Mouse (Mus musculus) c-Kit-positive CD71-negative TER-119-negative erythroid progenitor cells, embryonic 14.5 days (primary cell): ENCODE measurements around the gene Galr3.
"Not testable (repeated sequence)": the region's sequence is repeated elsewhere in the genome, so short reads cannot be mapped to it uniquely, and the experiment has no call there.

Experiments
- DNase-seq: peaks from one replicate; pipeline ENCODE4 v3.0.0-alpha.2; 2013; ENCODE audit warnings: low read depth

Gene Galr3

DNA sequence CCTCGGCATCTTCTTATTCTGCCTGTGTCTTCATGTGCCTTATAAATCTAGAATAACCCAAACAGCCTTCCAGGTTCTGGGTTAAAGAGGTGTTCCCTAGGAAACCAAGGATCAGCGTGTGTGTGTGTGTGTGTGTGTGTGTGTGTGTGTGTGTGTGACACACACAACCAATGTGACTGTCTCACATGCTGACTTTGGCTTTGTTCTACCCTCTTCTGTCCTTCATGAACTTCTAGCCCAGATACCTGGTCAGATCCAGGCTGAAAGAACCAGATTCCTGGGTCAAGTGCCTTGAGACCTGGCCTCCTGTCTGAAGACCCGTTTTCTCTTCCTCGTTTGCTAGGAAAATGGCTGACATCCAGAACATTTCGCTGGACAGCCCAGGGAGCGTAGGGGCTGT lies at the start of gene Galr3:
Gene Galr3, plus strand, starts transcription at position 301 of the 400 bp plus-strand sequence.
- DNase-seq, result no peak

DNA sequence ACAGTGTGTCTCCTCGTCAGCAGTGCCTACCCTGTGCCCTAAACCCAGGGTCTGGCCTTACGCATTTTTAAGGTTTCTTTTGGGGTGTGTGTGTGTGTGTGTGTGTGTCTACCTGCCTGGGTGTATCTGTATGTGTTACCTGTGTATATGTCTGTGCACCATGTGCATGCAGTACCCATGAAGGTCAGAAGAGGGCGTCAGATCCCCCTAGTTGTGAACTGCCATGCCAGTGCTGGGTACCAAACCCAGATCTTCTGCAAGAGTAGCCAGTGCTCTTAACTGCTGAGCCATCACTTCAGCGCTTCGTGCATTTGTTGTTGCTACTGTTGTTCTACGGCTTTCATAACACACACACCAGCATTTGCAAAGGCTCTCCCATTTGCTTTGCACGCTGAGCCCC lies 49.5 kb upstream of the Galr3 start:
- no peak for DNase-seq

DNA sequence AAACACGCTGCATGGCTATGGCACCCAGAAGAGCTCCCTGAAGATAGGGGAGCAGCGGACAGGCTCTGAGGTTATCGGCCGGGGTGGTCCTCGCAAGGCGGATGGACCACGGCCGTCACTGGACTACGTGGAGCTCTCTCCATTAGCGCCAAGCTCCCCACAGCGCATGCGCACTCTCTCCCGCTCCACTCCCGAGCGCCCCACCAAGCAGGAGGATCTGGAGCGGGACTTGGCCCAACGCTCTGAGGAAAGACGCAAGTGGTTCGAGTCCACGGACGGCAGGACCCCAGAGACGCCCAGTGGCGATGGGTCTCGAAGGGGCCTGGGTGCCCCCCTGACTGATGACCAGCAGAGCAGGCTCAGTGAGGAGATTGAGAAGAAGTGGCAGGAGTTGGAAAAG lies 48.8 kb upstream of the Galr3 start:
- DNase-seq, result no peak

DNA sequence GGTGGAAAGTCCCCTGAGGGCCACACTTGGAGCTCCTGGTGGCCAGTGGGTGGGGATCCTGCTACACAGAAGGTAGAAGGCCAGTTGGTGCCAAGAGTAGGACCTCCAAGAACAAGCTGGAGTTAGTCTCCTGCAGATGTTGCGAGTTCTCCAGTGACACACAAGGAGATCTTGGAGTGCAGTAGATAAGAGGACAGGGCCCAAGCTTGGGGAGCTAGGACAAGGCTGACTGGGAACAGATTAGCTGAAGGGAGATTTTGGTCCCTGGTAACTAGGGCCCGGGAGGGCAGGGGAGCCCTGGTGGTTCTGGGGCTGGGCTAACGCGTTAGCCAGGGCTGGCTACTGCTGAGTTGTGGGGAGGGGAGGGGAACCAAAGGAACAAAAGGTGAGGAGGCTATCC lies 45.8 kb upstream of the Galr3 start:
- DNase-seq, result no peak

DNA sequence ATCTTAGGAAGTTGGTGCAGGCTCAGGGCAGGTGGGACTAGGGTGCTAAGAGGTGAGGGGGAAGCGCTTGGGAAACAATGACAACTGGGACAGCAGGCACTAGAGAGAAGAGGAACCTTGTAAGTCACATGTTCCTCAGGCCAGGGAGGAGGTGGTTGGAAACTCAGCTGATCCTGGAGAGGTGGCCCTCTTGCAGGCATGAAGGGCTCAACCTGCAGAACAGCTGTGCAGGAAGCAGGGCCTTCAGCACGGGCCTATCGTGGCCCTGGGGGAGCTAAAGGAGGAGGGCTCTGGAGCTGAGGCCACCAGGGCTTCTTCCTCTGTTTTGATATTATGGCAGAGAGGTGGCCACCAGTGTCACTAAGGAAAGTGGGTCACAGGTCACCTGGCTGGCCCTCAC lies 45.0 kb upstream of the Galr3 start:
- DNase-seq, result no peak

DNA sequence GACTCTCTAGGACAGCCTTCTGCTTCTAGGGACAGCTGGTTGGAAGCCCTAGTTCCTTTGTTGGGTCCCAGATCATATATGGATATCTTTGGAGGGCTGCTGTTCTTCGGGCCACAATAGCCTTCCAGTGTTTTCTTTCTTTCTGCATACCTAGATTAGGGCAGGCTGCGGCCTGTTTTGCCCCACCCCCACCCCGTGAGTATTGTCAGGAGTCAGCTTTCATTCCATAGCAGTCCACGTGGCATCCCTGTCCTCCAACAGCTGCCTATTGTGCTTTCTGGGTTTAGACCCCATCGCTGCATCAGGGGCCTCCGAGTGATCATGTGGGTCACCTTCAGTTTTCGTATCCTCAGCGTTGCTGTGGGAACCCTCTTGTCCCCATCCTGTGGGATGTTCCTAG lies 43.3 kb upstream of the Galr3 start:
- DNase-seq, result no peak

DNA sequence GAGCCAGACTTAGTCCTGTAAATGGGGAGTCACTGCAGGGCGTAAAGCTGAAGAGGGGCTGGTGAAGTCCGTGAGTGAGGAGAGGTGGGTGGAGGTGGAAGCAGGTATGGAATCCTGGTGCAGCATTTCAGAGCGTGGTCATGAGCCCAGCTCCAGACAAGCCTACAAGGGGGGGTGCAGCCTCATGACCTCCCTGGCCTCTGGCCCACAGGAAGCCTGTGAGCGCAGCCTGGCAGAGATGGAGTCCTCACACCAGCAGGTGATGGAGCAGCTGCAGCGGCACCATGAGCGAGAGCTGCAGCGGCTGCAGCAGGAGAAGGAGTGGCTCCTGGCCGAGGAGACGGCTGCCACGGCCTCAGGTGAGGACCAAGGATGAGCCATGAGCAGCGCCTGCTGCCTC lies 42.1 kb upstream of the Galr3 start:
- no peak for DNase-seq

DNA sequence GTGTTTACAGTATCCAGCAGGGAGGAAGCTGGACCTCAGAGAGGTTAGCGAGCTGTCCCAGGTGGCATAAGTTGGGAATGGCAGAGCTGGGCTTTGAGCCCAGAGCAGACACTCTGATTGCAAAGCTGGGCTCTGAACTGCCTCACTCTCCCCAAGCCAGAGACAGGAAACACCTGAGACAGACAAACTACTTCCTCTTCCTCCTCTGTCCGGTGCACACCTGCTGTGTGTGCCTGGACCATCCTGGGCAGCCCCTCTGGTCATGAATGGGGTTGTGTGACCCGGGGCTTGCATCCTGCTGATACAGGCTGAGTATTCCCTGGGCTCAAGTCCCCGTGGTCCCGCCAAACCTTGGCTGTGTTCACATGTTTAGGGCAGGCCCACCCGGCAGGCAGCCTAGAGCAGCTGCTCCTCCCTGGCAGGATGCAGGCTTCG lies 41.3 kb upstream of the Galr3 start:
- no peak for DNase-seq

DNA sequence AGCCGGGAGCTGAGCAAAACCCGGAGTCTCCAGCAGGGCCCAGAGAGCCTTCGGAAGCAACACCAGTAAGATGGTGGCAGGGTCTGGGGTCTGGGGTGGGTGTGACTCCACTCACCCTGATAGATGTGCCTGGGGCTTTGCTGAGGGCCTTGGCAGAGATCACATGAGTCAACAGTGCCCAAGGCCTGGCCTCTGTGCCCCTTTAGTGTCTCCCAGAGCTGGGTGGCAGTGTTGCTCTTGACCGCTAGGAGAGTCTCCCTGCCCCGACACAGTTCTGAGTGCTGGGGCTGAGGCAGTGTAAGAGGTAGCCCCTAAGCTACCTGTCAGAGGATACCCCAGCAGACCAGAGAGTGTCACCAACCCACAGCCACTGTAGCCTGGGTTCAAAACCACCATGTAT lies 40.1 kb upstream of the Galr3 start:
- no peak for DNase-seq

DNA sequence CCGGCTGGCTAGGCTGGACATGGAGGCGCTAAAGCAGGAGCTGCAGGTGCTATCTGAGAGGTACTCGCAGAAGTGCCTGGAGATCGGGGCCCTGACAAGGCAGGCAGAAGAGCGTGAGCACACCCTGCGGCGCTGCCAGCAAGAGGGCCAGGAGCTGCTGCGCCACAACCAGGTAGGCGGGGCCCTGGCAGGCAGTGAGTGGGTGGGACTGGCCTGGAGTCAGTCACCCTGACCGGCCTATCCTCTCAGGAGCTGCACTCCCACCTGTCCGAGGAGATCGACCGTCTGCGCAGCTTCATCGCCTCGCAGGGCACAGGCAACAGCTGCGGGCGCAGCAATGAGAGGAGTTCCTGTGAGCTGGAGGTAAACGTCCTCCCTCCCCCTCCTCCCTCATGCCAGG lies 39.6 kb upstream of the Galr3 start:
- DNase-seq, result no peak

DNA sequence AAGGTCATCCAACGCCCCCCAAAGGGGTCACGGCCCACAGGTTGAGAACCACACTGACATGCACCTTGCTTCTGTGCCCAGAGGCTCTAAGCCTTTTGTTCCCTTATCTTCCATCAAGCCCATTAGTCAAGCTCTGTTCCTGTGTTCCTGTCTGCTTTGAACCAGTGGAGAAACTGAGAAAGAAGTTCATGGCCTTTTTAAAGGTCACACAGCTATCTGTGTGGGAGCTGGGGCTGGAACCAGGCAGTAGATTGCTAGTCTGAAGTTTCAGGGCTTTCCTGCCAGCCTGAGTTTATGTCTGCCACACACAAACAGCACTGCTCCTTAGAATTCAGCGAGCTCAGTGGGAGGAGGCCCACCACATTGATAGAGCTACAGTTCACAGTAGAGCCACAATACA lies 38.6 kb upstream of the Galr3 start:
- no peak for DNase-seq

DNA sequence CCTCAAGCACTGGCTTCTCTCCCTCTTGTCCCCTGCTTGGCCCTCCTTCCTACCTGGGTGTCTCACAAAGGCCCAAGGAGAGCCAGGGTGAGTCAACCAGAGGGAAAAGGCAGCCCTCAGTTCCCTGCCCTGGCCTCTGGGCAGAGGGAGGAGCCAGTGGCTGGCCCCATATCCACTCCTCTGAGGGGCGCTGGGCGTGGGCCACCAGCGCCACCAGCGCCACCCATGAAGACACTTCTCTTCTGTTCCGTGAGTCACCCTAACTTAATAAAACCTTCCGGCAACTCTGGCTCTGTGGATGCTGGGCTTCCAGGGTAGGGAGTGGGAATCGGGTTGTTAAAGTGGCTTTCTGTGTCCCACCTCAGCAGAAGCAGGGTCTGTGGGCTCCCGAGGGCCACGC lies 36.1 kb upstream of the Galr3 start:
- no peak for DNase-seq

DNA sequence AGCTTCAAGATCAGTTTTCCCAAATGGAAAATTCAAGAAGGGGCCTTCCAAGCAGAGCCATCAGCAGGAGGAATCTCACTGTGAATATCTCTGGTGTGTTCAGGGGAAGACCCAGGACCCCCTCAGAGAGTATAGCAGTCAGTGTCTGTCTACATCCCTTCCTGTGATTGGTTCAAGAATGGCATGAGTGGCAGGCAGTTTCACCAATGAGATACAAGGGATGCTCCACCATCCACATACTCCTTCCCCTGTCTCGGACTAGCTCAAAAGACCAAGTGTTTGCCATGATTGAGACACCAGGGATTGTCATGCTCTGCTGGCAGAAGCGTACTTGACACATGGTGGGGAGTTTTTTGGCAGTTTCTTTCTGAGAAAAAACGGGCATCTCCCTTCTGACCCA lies 35.0 kb upstream of the Galr3 start:
- DNase-seq, result no peak

DNA sequence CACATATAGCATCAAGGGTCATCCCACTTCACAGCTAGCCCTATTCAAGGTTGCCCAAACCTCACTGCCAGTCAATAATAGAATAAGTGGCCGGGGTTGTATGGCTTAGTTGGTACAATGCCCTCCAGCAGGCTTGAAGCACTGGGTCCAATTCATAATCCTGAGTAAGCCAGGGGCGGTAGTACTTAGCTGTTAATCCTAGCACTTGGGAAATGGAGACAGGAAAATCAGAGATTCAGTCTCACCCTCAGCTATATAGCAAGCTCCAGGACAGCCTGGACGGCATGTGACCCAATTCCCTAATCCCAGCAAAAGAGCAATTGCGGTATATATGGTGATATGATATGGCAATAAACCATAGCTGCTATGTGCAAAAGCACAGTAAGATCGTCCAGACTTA lies 34.6 kb upstream of the Galr3 start:
- no peak for DNase-seq

DNA sequence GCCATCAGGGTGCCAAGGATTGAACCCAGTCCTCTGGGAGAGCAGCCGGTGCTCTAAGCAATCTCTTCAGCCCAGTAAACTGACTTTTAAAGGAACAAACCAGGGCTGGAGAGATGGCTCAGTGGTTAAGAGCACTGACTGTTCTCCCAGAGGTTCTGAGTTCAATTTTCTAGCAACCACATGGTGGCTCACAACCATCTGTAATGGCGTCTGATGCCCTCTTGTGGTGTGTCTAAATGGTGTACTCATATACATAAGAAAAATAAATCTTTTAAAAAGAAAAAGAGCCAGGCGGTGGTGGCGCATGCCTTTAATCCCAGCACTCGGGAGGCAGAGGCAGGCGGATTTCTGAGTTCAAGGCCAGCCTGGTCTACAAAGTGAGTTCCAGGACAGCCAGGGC lies 33.8 kb upstream of the Galr3 start:
- not testable (repeated sequence) for DNase-seq

DNA sequence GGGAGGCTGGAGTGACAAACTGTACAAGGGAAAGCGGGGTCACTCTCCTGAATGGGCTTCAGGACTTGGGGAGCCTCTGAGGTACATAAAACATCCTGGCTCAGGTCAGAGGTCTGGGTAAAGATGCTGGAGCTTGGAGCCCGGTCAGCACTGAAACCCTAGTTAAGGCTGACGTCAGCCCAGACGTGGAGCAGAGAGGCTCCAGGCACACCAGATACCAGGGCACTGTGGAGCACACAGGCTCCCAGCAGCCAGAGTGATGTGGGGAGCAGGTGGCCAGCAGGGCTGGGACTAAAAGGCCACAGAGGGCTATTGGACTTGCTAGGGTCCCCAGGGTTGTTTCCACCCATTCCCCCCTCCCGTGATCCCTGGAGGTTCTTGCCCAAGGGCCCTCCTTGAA lies 32.0 kb upstream of the Galr3 start:
- DNase-seq, result no peak

DNA sequence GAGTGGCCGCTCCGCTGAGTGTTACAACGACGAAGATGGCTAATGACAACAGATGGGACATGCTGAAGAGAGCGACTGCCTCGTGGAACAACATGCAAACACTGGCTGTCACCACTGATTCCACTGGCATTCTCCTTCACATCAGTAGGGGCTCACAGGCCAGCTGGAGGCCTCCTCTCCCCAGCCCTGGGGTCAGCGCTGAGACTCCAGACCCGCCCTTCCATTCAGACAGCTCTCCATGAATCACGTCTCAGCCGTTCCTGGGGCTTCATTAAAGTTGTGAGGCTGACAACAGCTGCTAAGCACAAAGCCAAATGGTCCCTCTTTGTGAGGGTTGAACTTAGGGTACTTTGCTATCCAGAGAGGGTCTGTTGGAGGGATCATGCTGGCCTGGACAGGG lies 30.1 kb upstream of the Galr3 start:
- DNase-seq, result no peak

DNA sequence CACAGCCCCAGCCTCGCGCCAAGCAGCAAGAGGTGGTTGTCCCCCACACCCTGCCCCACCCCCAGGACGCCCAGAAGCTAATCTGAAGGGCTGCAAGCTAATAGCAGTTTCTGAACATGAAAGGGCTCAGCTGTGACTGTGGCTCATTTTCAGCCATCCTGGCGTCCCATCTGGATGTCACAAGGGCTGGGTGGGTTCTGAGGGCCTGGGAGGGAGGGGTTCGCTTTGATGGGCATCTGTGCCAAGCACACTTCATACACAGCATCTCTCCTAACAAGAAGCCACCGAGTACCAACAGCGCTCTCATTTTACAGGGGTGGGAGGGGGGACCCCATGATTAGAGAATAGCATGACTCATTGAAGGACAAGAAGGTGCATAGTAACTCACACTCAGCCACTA lies 28.3 kb upstream of the Galr3 start:
- DNase-seq, result no peak

DNA sequence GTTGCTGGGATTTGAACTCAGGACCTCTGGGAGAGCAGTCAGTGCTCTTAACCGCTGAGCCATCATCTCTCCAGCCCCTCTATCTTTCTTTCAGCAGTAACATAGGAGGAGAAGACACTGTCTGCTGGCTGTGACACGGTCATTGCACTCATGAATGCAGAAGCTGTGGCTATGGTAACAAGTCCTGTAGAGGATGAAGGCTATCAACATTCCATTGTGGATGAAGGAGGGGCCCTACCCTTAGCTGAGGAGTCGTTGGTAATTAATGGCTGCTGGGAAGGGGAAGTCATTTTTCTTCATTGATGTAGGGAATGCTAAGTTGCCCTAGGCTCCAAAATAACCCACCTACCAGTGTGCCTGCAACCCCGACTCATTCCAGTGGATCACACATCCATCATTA lies 23.5 kb upstream of the Galr3 start:
- no peak for DNase-seq

DNA sequence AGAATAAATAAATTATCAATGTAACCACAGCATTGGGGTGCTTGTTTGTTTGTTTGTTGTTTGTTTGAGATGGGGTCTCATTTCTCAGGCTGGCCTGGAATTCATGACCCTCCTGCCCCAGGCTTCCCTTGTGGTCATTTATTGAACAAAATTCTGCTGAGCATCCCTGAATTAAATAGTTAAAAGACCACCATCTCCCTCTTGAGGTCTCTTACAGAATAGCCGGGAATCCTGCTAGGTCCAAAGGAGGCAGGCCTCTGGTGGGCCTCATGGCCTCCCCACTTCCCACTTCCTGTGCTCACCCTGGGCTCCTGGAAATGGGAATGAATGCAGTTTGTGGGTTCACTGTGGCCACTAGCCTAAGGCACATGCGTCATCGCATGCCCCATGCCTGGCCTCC lies 22.8 kb upstream of the Galr3 start:
- no peak for DNase-seq

DNA sequence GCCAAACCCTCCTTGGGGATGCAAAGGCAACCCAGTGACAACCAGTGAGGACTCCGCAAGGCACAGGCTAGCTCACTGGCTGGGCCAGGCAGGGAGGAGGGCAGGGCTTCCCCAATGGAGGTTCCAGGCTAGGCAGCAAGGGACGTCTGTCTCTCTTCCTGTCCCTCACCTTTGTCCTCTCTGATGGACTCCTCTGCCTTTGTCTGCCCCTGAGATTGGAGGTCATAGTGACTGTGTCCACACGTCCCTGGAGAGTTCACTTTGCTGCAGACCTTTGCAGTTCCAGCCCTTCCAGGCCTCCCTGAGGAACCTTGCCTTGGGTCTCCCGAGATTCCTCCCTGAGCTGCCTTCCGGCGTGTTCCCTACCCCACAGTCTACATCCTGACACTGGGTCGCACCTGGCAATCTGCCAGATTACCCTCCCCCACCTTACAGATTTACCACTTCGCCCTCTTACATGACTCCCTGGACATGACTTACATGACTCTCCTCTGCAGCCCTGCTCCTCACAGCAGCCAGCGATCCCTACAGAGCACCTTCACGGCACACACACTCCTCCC lies 18.9 kb upstream of the Galr3 start:
- DNase-seq, result no peak

DNA sequence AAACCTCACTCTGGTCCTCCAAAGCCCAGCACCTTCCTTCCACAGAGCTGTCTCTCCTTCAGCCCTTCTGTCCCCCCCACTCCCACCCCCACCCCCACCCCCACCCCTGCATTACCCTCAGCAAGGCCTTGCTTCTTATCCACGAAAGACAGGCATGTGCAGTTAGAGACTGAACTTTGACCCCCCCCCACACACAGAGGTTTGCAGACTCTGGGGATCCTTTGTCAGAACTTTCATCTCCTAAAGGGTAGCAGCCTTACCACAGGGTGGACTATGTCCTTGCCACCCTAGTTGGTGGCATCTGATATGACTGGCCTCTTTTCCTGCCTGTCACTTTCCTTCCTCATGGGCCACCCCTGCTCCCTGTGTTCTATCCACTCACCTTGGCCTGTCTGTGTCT lies 18.3 kb upstream of the Galr3 start:
- no peak for DNase-seq

DNA sequence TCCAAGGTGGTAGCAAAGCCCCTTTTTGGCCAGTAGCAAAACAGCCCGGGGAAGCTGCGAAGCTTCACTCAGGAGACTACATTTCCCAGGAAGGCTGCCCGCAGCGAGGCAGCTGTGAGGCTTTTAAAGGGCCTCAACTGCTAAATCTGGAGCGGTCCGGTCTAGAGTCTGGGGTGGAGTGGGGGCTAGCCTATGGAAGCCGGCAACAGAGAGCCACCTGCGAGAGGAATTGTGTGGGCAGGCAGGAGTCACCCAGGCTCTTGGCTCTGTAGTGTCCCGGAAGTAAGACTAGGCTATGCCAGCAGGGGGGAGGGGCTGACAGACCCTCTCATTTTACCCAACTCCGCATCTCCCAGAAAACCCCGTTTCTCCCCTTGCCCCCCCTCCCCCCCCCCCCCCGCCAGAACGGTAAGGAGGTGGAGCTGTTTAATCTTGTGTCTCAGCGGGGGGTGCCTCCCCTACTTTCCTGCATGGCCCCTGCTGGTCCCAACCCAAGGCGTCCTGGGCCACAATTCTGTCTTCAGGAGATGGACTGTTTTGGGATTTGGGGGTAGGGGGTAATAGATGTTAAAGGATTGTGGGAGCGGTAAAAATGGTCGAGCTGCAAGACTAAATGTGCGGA lies 15.9 kb upstream of the Galr3 start:
- DNase-seq, result no peak

DNA sequence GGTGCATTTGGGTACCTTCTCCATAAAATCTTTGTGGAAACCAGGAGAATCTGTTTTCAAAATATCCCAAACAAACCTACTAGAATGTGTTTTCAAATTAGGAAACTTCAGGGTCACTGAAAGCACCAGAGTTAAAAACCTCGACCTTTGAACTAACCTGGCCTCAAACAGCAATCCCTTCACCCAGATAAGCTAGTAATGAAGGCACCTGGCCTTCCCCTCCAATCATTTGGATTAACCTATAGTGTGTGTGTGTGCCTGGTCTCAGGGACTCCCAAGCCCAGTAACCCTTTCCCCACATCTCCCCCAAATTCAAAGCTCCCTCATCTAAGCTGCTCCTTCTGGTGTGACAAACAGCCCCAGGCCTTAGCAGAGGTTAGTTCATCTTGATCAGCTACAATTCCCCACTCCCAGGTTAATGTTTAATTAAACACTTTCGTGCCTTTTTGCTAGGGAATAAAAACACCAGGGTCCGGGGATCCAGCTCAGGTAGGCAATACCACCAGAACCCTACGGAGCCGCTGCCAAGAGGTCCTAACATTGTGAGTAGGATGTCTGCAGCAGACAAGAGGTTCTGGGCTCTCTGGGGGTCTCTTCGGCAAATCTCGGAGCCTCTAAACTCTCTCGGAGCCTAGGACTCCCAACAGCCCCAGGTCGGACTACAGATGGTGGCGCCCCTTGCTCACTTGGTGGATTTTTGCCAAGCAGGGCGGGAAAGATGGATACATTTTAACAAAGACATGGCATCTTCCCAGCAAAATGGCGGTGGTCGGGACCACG lies 15.0 kb upstream of the Galr3 start:
- no peak for DNase-seq
